Mouse (Mus musculus) T-helper 2 cell (primary cell): Measurements from ENCODE around the gene Rnf38.

Experiments used
- in situ Hi-C: fragments of 300-600 bp; cut with MboI, MseI; formaldehyde crosslinking; loops from one replicate; pipeline ENCODE4 v1.15.1; 2025; ENCODE audit warnings: high pct_unique_total_duplicates

Gene Rnf38

GRCm38 (mm10) chr4:44224141-44224540 lies 9.4 kb downstream of the Rnf38 start:
- in situ Hi-C loops: no loop called here

GRCm38 (mm10) chr4:44223444-44223843 lies 10.1 kb downstream of the Rnf38 start:
- in situ Hi-C loops: no loop called here

GRCm38 (mm10) chr4:44216797-44217442 lies 16.7 kb downstream of the Rnf38 start:
- in situ Hi-C loops: no loop called here

- in situ Hi-C loops: no loop called here
These were observed 33.6 kb downstream of the Rnf38 start for GRCm38 (mm10) chr4:44199968-44200367.

GRCm38 (mm10) chr4:44187431-44187830 lies 46.2 kb downstream of the Rnf38 start:
- in situ Hi-C loops: no loop called here

GRCm38 (mm10) chr4:44183862-44184261 lies 49.7 kb downstream of the Rnf38 start:
- in situ Hi-C loops: loop anchor here (5.0 kb wide), 1 partner anchor 43 kb away; no protein-coding TSS in a partner anchor

GRCm38 (mm10) chr4:44179748-44180147 lies 53.8 kb downstream of the Rnf38 start:
- in situ Hi-C loops: loop anchor here (5.0 to 10.0 kb wide), 2 partner anchors 48 to 115 kb away; no protein-coding TSS in a partner anchor

GRCm38 (mm10) chr4:44173177-44173576 lies 60.4 kb downstream of the Rnf38 start:
- in situ Hi-C loops: loop anchor here (10.0 kb wide), 1 partner anchor 122 kb away; no protein-coding TSS in a partner anchor

GRCm38 (mm10) chr4:44172676-44173075 lies 60.9 kb downstream of the Rnf38 start:
- in situ Hi-C loops: loop anchor here (10.0 kb wide), 1 partner anchor 122 kb away; no protein-coding TSS in a partner anchor

GRCm38 (mm10) chr4:44169884-44170283 lies 63.7 kb downstream of the Rnf38 start:
- in situ Hi-C loops: loop anchor here (5.0 to 10.0 kb wide), 2 partner anchors 98 to 125 kb away; no protein-coding TSS in a partner anchor

- in situ Hi-C loops: loop anchor here (5.0 kb wide), 1 partner anchor 97 kb away; no protein-coding TSS in a partner anchor
These were observed 64.8 kb downstream of the Rnf38 start for GRCm38 (mm10) chr4:44168816-44169215.

- in situ Hi-C loops: loop anchor here (5.0 kb wide), 1 partner anchor 96 kb away; no protein-coding TSS in a partner anchor
These were observed 65.3 kb downstream of the Rnf38 start for GRCm38 (mm10) chr4:44168231-44168647.

GRCm38 (mm10) chr4:44167397-44168121 lies 66.0 kb downstream of the Rnf38 start:
- in situ Hi-C loops: loop anchor here (5.0 kb wide), 1 partner anchor 95 kb away; no protein-coding TSS in a partner anchor

GRCm38 (mm10) chr4:44166702-44167396 lies 66.7 kb downstream of the Rnf38 start:
- in situ Hi-C loops: loop anchor here (5.0 kb wide), 1 partner anchor 95 kb away; no protein-coding TSS in a partner anchor

- in situ Hi-C loops: loop anchor here (5.0 kb wide), 1 partner anchor 92 kb away; no protein-coding TSS in a partner anchor
These were observed 69.0 kb downstream of the Rnf38 start for GRCm38 (mm10) chr4:44164621-44165020.

GRCm38 (mm10) chr4:44163034-44163433 lies 70.6 kb downstream of the Rnf38 start:
- in situ Hi-C loops: no loop called here

GRCm38 (mm10) chr4:44160990-44161689 lies 72.4 kb downstream of the Rnf38 start:
- in situ Hi-C loops: no loop called here

GRCm38 (mm10) chr4:44159839-44160238 lies 73.8 kb downstream of the Rnf38 start:
- in situ Hi-C loops: no loop called here

GRCm38 (mm10) chr4:44156481-44156880 lies 77.1 kb downstream of the Rnf38 start:
- in situ Hi-C loops: no loop called here

GRCm38 (mm10) chr4:44154884-44155283 lies 78.7 kb downstream of the Rnf38 start:
- in situ Hi-C loops: no loop called here

GRCm38 (mm10) chr4:44152904-44153303 lies 80.7 kb downstream of the Rnf38 start:
- in situ Hi-C loops: no loop called here
